Mouse (Mus musculus): ENCODE measurements at regions not wholly inside any gene's neighbourhood (a gene's known extent, or its start where the extent isn't known, plus 50 kb on each side); places are given as distances from the start of the nearest gene placed in this dataset.
A peak's percentile ranks its signal among the peaks of the same experiment; 100 is the strongest.

DNA sequence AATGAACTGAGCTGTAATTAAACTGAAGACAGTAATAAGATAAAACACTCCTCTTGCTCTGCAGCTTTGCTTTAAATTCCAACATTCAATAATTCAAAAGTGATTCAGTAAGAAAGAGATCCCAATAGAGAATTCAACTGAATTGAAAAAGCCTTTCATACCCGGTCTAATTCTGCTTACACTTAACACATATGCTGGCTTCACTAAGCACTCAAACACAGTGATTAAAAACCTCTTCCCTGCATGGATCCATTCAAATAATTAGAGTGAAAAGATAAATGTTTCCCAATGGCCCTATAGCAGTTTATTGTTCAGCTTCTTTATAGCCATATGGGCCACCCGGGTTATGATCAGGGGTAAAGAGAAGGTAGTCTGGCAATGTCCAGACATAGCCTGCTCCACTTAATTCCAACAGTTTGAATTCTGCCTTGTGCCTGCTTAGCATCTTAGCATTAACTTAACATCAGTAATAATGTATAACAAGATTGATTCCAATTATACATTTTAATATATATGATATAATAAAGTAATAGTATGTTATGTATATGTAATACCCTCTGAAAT is 659.9 kb upstream of the Kcnd2 start:
- H3K4me1 ChIP-seq = no peaks in the 10 kb centered on the region
- H3K36me3 ChIP-seq = no peaks in the 10 kb centered on the region
- no peak overlapping the region for H3K9ac ChIP-seq (replicated peaks)
- H3K9me3 ChIP-seq = no peaks in the 10 kb centered on the region
- no peak for ATAC-seq (ENCODE audit: low FRiP score, low read depth)
- H3K27ac ChIP-seq (replicated peaks) = no peak overlapping the region
- no peaks in the 10 kb centered on the region for H3K27me3 ChIP-seq
- H3K4me2 ChIP-seq (replicated peaks) = no peak overlapping the region
- no peak overlapping the region for H3K4me3 ChIP-seq
- 77% methylated on average over 2 of the region's 2 CpGs for WGBS

DNA sequence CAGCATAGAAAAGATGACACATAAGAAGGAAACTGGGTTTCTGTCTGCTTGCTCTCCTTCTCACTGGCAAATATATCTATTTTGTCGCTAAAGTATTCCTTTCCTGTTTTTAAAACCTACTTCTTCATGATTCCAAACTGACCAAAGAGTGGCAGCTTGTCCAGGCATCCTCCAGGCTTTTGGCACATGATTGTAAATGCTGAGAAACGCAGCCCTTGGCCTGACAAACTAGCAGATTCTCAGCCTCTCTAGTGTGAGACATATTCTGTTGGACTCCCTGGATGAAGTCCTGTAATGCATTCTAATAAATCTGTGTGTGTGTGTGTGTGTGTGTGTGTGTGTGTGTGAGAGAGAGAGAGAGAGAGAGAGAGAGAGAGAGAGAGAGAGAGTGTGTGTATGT is 642.7 kb upstream of the Kcnd2 start:
- 83% methylated on average over 2 of the region's 2 CpGs for WGBS
- Histone ChIP-seq H3K36me3 (no peaks in the 10 kb centered on the region), H3K27me3 (no peaks in the 10 kb centered on the region), H3K4me2 (replicated peaks) (no peak overlapping the region), H3K9me3 (no peaks in the 10 kb centered on the region), H3K4me1 (no peaks in the 10 kb centered on the region), H3K9ac (replicated peaks) (no peak overlapping the region), H3K27ac (replicated peaks) (no peak overlapping the region), H3K4me3 (no peak overlapping the region)
- no peak for ATAC-seq (ENCODE audit: low FRiP score, low read depth)

DNA sequence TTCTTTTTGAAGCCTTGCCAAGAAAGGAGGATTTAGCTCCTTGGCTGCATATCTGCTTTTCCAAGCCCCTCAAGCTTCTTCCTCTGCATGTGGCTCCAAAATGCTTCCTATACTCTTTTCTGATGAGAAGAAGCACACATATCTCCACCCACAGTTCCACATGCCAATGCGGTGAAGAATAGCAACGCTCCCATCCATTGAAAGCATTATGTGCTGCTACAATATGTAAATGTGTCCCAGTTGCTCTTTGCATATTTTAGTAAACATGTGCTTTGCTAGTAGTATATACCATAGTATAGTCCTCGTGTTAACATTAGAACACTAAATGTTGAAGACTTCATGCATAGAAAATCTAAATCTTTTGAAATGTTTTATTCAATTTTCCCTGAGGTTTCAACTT is 640.6 kb upstream of the Kcnd2 start:
- Histone ChIP-seq H3K4me3 (no peak overlapping the region), H3K9me3 (no peaks in the 10 kb centered on the region), H3K9ac (replicated peaks) (no peak overlapping the region), H3K27ac (replicated peaks) (no peak overlapping the region), H3K4me2 (replicated peaks) (no peak overlapping the region), H3K36me3 (no peaks in the 10 kb centered on the region), H3K4me1 (no peaks in the 10 kb centered on the region), H3K27me3 (no peaks in the 10 kb centered on the region)
- WGBS = 88% methylated on average over 3 of the region's 3 CpGs
- ATAC-seq (ENCODE audit: low FRiP score, low read depth) = no peak

DNA sequence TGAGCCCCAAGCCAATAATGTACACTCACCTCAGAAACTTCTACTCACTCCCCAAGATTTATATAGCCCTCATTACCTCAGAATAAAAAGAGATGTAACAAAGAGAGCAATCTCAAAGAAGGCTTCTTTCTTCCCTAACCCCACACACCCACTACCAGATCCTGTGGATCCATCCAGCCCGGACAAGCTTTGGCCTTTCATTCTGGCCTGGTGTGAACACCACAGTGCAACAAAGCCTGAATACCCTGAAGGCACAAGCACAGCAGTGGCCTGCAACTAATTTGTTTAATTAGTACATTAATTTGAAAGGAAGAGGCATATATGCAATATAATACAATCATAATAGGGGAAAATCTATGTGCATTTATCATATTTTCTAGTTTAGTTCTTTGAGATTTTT is 616.5 kb upstream of the Kcnd2 start:
- Histone ChIP-seq H3K9me3 (no peaks in the 10 kb centered on the region), H3K36me3 (no peaks in the 10 kb centered on the region), H3K4me1 (no peaks in the 10 kb centered on the region), H3K4me2 (replicated peaks) (no peak overlapping the region), H3K9ac (replicated peaks) (no peak overlapping the region), H3K4me3 (no peak overlapping the region), H3K27ac (replicated peaks) (no peak overlapping the region), H3K27me3 (no peaks in the 10 kb centered on the region)
- ATAC-seq (ENCODE audit: low FRiP score, low read depth) = peak; percentile 56
- 54% methylated on average over 1 of the region's 1 CpGs for WGBS

DNA sequence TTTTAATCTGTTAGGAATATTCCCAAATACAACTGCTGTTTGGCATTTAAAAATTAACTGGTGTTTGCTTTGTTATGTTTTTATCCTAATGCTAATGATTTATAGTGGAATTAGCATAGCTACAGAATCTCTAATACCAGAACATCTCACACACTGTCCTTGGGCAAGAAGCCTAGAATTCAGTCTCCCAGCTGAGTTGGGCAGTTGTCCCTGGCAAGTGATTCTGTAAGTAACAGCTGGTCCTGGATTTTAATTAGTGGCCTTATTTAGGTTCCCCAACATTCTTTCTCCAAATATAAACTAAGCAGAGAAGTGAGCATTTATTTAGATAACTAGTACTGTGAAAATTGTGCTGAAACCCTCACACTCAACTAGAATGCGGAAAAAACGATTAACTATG is 611.1 kb upstream of the Kcnd2 start:
- no peaks in the 10 kb centered on the region for H3K27me3 ChIP-seq
- no peaks in the 10 kb centered on the region for H3K36me3 ChIP-seq
- no peaks in the 10 kb centered on the region for H3K4me1 ChIP-seq
- 96% methylated on average over 2 of the region's 2 CpGs for WGBS
- H3K4me3 ChIP-seq = no peak overlapping the region
- H3K9me3 ChIP-seq = no peaks in the 10 kb centered on the region
- no peak for ATAC-seq (ENCODE audit: low FRiP score, low read depth)
- no peak overlapping the region for H3K27ac ChIP-seq (replicated peaks)
- no peak overlapping the region for H3K4me2 ChIP-seq (replicated peaks)
- H3K9ac ChIP-seq (replicated peaks) = no peak overlapping the region

DNA sequence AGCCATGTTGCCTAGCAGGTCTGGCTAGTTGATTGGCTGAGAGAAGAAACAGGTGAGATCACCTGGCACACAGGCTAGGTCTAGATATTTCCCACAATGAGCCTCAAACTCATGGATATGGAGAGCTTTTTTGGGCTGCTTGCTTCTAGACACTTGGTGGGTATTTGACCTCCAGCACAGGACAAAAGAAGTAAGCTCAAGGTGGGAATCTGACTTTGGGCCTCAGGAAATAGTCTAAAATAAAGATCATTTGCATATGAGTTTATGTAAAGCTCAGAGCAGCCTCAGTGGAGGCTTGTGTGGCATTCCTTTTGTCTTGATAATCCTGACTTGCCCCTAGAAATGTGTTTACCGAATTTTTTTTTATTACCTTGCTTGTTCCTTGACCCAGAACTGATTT is 594.8 kb upstream of the Kcnd2 start:
- H3K4me2 ChIP-seq (replicated peaks) = no peak overlapping the region
- no peaks in the 10 kb centered on the region for H3K9me3 ChIP-seq
- H3K9ac ChIP-seq (replicated peaks) = no peak overlapping the region
- H3K36me3 ChIP-seq = no peaks in the 10 kb centered on the region
- no peak overlapping the region for H3K4me3 ChIP-seq
- H3K4me1 ChIP-seq = no peaks in the 10 kb centered on the region
- no peak for ATAC-seq (ENCODE audit: low FRiP score, low read depth)
- WGBS = 55% methylated on average over 1 of the region's 1 CpGs
- H3K27ac ChIP-seq (replicated peaks) = no peak overlapping the region
- no peaks in the 10 kb centered on the region for H3K27me3 ChIP-seq

GRCm38 (mm10) chr6:20626382-20626781 is 588.9 kb upstream of the Kcnd2 start:
- no peak for ATAC-seq (ENCODE audit: low FRiP score, low read depth)
- Histone ChIP-seq H3K36me3 (no peaks in the 10 kb centered on the region), H3K9me3 (no peaks in the 10 kb centered on the region), H3K4me3 (no peak overlapping the region), H3K4me2 (replicated peaks) (no peak overlapping the region), H3K27me3 (no peaks in the 10 kb centered on the region), H3K4me1 (no peaks in the 10 kb centered on the region), H3K27ac (replicated peaks) (no peak overlapping the region), H3K9ac (replicated peaks) (no peak overlapping the region)
- WGBS = 73% methylated on average over 3 of the region's 3 CpGs

DNA sequence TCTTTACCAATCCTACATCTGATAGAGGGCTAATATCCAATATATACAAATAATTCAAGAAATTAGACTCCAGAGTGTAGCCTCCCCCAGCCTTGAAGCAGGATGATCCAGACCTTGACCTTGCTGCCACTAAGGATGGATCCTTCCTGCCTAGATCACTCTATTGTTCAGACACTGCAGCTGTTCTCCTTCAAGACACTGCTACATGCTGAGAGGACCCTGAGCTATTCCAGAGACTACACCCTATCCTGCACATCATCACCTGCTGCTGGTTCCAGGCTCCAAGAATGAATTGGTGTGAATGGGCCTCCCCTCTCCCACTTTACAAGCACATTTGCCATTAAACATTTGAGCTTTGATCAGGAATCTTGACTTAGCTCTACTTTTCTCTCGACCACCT is 588.2 kb upstream of the Kcnd2 start:
- 84% methylated on average over 1 of the region's 1 CpGs for WGBS
- H3K36me3 ChIP-seq = no peaks in the 10 kb centered on the region
- ATAC-seq (ENCODE audit: low FRiP score, low read depth) = no peak
- H3K27me3 ChIP-seq = no peaks in the 10 kb centered on the region
- no peaks in the 10 kb centered on the region for H3K9me3 ChIP-seq
- no peaks in the 10 kb centered on the region for H3K4me1 ChIP-seq
- no peak overlapping the region for H3K4me3 ChIP-seq
- no peak overlapping the region for H3K4me2 ChIP-seq (replicated peaks)
- no peak overlapping the region for H3K27ac ChIP-seq (replicated peaks)
- no peak overlapping the region for H3K9ac ChIP-seq (replicated peaks)

DNA sequence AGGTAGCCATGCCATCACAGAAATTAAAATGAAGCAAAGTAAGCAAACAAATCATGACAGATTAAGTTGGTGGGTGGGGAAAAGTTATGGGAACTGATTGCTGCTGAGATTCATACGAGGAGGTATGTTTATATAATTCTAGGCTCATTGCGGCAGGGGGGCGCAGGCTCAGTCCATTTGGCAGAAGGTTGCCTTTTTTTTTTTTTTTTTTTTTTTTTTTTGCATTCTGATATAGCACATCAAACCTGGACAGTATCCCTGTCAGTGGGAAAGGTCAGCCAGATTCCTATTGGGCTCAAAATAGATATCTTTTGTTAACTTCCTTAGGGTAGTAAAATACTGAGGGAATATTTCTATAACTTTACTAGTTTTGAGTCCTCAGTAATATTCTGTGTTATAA is 575.0 kb upstream of the Kcnd2 start:
- Histone ChIP-seq H3K27ac (replicated peaks) (no peak overlapping the region), H3K36me3 (no peaks in the 10 kb centered on the region), H3K9me3 (no peaks in the 10 kb centered on the region), H3K4me3 (no peak overlapping the region), H3K4me1 (no peaks in the 10 kb centered on the region), H3K27me3 (no peaks in the 10 kb centered on the region), H3K4me2 (replicated peaks) (no peak overlapping the region), H3K9ac (replicated peaks) (no peak overlapping the region)
- 96% methylated on average over 3 of the region's 3 CpGs for WGBS
- no peak for ATAC-seq (ENCODE audit: low FRiP score, low read depth)

GRCm38 (mm10) chr6:20641375-20641774 is 573.9 kb upstream of the Kcnd2 start:
- Histone ChIP-seq H3K9ac (replicated peaks) (no peak overlapping the region), H3K4me1 (no peaks in the 10 kb centered on the region), H3K9me3 (no peaks in the 10 kb centered on the region), H3K4me2 (replicated peaks) (no peak overlapping the region), H3K27me3 (no peaks in the 10 kb centered on the region), H3K27ac (replicated peaks) (no peak overlapping the region), H3K36me3 (no peaks in the 10 kb centered on the region), H3K4me3 (no peak overlapping the region)
- WGBS = 58% methylated on average over 4 of the region's 4 CpGs
- ATAC-seq (ENCODE audit: low FRiP score, low read depth) = no peak

GRCm38 (mm10) chr6:20641851-20642250 is 573.5 kb upstream of the Kcnd2 start:
- H3K4me2 ChIP-seq (replicated peaks) = no peak overlapping the region
- no peaks in the 10 kb centered on the region for H3K4me1 ChIP-seq
- 86% methylated on average over 2 of the region's 2 CpGs for WGBS
- no peaks in the 10 kb centered on the region for H3K9me3 ChIP-seq
- H3K4me3 ChIP-seq = no peak overlapping the region
- no peaks in the 10 kb centered on the region for H3K36me3 ChIP-seq
- ATAC-seq (ENCODE audit: low FRiP score, low read depth) = no peak; the same call in 1 of the 2 replicates
- H3K27ac ChIP-seq (replicated peaks) = no peak overlapping the region
- H3K9ac ChIP-seq (replicated peaks) = no peak overlapping the region
- no peaks in the 10 kb centered on the region for H3K27me3 ChIP-seq

DNA sequence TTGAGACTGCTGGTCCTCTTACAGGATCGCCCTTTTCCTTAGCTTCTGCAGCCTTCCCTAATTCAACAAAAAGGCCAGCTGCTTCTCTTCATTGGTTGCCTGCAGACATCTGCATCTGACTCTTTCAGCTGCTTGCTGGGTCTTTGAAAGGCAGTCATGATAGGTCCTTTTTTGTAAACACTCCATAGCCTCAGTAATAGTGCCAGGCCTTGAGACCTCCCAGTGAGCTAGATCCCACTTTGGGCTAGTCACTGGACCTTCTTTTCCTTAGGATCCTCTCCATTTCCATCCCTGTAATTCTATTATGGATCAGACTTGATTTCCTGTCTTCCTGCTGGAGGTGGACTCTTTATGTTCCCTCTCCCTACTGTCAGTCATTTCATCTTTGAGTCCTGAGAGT is 558.3 kb upstream of the Kcnd2 start:
- Histone ChIP-seq H3K9ac (replicated peaks) (no peak overlapping the region), H3K4me2 (replicated peaks) (no peak overlapping the region), H3K27ac (replicated peaks) (no peak overlapping the region), H3K27me3 (no peaks in the 10 kb centered on the region), H3K9me3 (no peaks in the 10 kb centered on the region), H3K36me3 (no peaks in the 10 kb centered on the region), H3K4me1 (no peaks in the 10 kb centered on the region), H3K4me3 (no peak overlapping the region)
- 83% methylated on average over 1 of the region's 1 CpGs for WGBS
- ATAC-seq (ENCODE audit: low FRiP score, low read depth) = no peak

DNA sequence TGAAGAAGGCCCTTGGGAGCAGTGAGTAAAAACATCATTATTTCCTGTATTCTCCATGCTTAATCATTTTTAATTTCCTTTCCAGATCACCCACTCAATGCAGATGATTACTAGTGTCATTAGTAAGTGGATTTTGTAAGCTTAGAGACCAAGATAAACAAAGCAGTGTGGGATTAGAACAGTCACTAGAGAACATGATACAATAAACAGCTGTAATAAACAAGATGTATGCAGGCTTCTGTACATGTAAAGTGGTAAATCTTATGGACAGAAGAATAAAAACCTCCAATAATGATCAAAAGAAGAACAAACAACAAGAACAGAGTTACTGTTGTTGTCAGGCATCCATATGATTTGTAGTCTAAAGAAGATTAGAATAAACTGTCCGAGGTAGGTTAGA is 542.1 kb upstream of the Kcnd2 start:
- no peak for ATAC-seq (ENCODE audit: low FRiP score, low read depth)
- no peaks in the 10 kb centered on the region for H3K36me3 ChIP-seq
- 63% methylated on average over 1 of the region's 1 CpGs for WGBS
- H3K27ac ChIP-seq (replicated peaks) = no peak overlapping the region
- H3K4me2 ChIP-seq (replicated peaks) = no peak overlapping the region
- H3K27me3 ChIP-seq = no peaks in the 10 kb centered on the region
- no peaks in the 10 kb centered on the region for H3K4me1 ChIP-seq
- H3K9me3 ChIP-seq = no peaks in the 10 kb centered on the region
- no peak overlapping the region for H3K4me3 ChIP-seq
- no peak overlapping the region for H3K9ac ChIP-seq (replicated peaks)
